Mouse (Mus musculus) CH12.LX (cell line): ENCODE results near the gene Sf3a2. TPM values are rescaled to one million over a fixed set of nuclear protein-coding genes. Genes with fewer than 3 reads are reported as not detected.

Experiments used
- DNase-seq: peaks from one replicate; pipeline ENCODE4 v3.0.0-alpha.2; 2013; ENCODE audit errors: extremely low read depth
- H3K27ac ChIP-seq: 2 replicates; pipeline ENCODE4 v1.5.1; 2012; ENCODE audit warnings: low read depth, mild to moderate bottlenecking, control low read depth, moderate library complexity; ENCODE audit not compliant: insufficient read depth
- H3K27me3 ChIP-seq: replicated peaks from 2 replicates; pipeline ENCODE3; 2012; ENCODE audit warnings: inconsistent platforms
- H3K36me3 ChIP-seq, 2 experiments: replicated peaks in 1 of 2; 2 replicates each; pipeline versions ENCODE3 to v1.6.1; 2012; ENCODE audit warnings: inconsistent platforms in 1 of 2, low read length in 1 of 2, mild to moderate bottlenecking in 1 of 2, mixed read lengths in 1 of 2, moderate library complexity in 1 of 2; ENCODE audit not compliant: control insufficient read depth in 1 of 2, insufficient read depth in 1 of 2
- H3K4me1 ChIP-seq, 2 experiments: 2 replicates each; pipeline ENCODE4 v1.6.1; 2012; ENCODE audit warnings: inconsistent platforms in 1 of 2, moderate library complexity in 1 of 2; ENCODE audit not compliant: insufficient read depth in 2 of 2, control insufficient read depth in 1 of 2
- H3K4me2 ChIP-seq: 2 replicates; pipeline ENCODE4 v1.6.1; 2012; ENCODE audit warnings: low read depth, mild to moderate bottlenecking, control low read depth; ENCODE audit not compliant: poor library complexity, insufficient read depth, severe bottlenecking
- H3K4me3 ChIP-seq, 3 experiments: fragments of 150-350 bp in 1 of 3; sonication (generic) in 1 of 3; replicated peaks in 1 of 3; 2 replicates each; pipeline versions ENCODE3 to v1.5.1; 2011 to 2012; ENCODE audit warnings: low read depth in 2 of 3, low read length in 2 of 3, mild to moderate bottlenecking in 2 of 3, moderate library complexity in 2 of 3, control low read depth in 1 of 3, improper control_type of control experiment in 1 of 3, inconsistent platforms in 1 of 3, mixed read lengths in 1 of 3; ENCODE audit not compliant: poor library complexity in 1 of 3
- H3K79me2 ChIP-seq: replicated peaks from 2 replicates; pipeline ENCODE4 v1.6.1; 2012; ENCODE audit warnings: mild to moderate bottlenecking, moderate library complexity; ENCODE audit not compliant: control insufficient read depth, poor library complexity, insufficient read depth, severe bottlenecking; ENCODE audit errors: extremely low read depth
- H3K9ac ChIP-seq: 2 replicates; pipeline ENCODE4 v1.6.1; 2012; ENCODE audit warnings: low read depth, mild to moderate bottlenecking, control low read depth, moderate library complexity; ENCODE audit not compliant: insufficient read depth
- H3K9me3 ChIP-seq: replicated peaks from 2 replicates; pipeline ENCODE3; 2012; ENCODE audit warnings: low read length, inconsistent platforms, mixed read lengths
- CHD2 ChIP-seq: IDR thresholded peaks from 2 replicates; pipeline ENCODE4 v1.6.1; 2011; ENCODE audit warnings: low read length, improper control_type of control experiment
- E2F4 ChIP-seq: IDR thresholded peaks from 2 replicates; pipeline ENCODE4 v1.6.1; 2011; ENCODE audit warnings: low read depth, low read length, improper control_type of control experiment; ENCODE audit not compliant: insufficient replicate concordance
- EP300 ChIP-seq: IDR thresholded peaks from 2 replicates; pipeline ENCODE4 v1.6.1; 2011; ENCODE audit warnings: low read length, improper control_type of control experiment
- IRF4 ChIP-seq: IDR thresholded peaks from 2 replicates; pipeline ENCODE4 v1.6.1; 2014; ENCODE audit warnings: low read depth, mild to moderate bottlenecking, inconsistent platforms, low read length, improper control_type of control experiment
- KAT2A ChIP-seq: IDR thresholded peaks from 2 replicates; pipeline ENCODE4 v1.6.1; 2012; ENCODE audit warnings: low read length, improper control_type of control experiment, inconsistent platforms; ENCODE audit not compliant: insufficient replicate concordance
- MAZ ChIP-seq: IDR thresholded peaks from 2 replicates; pipeline ENCODE4 v1.6.1; 2012; ENCODE audit warnings: low read depth, mild to moderate bottlenecking, inconsistent platforms, low read length, improper control_type of control experiment, moderate library complexity
- MEF2A ChIP-seq: IDR thresholded peaks from 2 replicates; pipeline ENCODE4 v1.6.1; 2014; ENCODE audit warnings: low read depth, mild to moderate bottlenecking, inconsistent platforms, low read length, improper control_type of control experiment, borderline replicate concordance
- MXI1 ChIP-seq: IDR thresholded peaks from 2 replicates; pipeline ENCODE4 v1.6.1; 2011; ENCODE audit warnings: mild to moderate bottlenecking, low read depth, low read length, improper control_type of control experiment
- MYC ChIP-seq: IDR thresholded peaks from 2 replicates; pipeline ENCODE4 v1.6.1; 2011; ENCODE audit warnings: low read depth, mild to moderate bottlenecking, improper control_type of control experiment, low read length
- PAX5 ChIP-seq: IDR thresholded peaks from 2 replicates; pipeline ENCODE4 v1.6.1; 2012; ENCODE audit warnings: low read length, inconsistent platforms, mixed read lengths
- POLR2A ChIP-seq: IDR thresholded peaks from 2 replicates; pipeline ENCODE4 v1.6.1; 2011; ENCODE audit warnings: low read depth, mild to moderate bottlenecking, improper control_type of control experiment, low read length
- SIN3A ChIP-seq: IDR thresholded peaks from 2 replicates; pipeline ENCODE4 v1.6.1; 2012; ENCODE audit warnings: low read length, improper control_type of control experiment, inconsistent platforms
- ZMIZ1 ChIP-seq: IDR thresholded peaks from 2 replicates; pipeline ENCODE4 v1.6.1; 2012; ENCODE audit warnings: low read depth, mild to moderate bottlenecking, inconsistent platforms, low read length, improper control_type of control experiment
- ZNF384 ChIP-seq: IDR thresholded peaks from 2 replicates; pipeline ENCODE4 v1.6.1; 2012; ENCODE audit warnings: low read depth, low read length, improper control_type of control experiment, inconsistent platforms
- dilution Hi-C: fragments of 300-500 bp; cut with MboI; formaldehyde crosslinking; loops from 2 replicates; pipeline ENCODE4 v1.14.3; 2020; ENCODE audit warnings: low sequenced_read_pairs; ENCODE audit not compliant: extremely low pct_unique_long_range_greater_than_20kb, extremely low pct_ligation_motif_present
- in situ Hi-C: fragments of 300-500 bp; cut with MboI; formaldehyde crosslinking; loops from 3 replicates; pipeline ENCODE4 v1.14.3; 2019; ENCODE audit warnings: low sequenced_read_pairs, low pct_ligation_motif_present, low pct_unique_long_range_greater_than_20kb, mixed read lengths
- polyA plus RNA-seq: library from polyadenylated mRNA; unstranded; fragments of >175 nt; gene quantifications from 2 replicates; pipeline ENCODE4 v1.2.1, GENCODE M21; 2012; ENCODE audit warnings: low read depth; ENCODE audit not compliant: insufficient read length
- total RNA-seq, 2 experiments: library from RNA; depleted of rRNA; stranded (reverse); fragments of 300-350 nt in 1 of 2; fragments of >200 nt in 1 of 2; gene quantifications; 2 replicates each; pipeline ENCODE4 v1.2.3; 2012 to 2014

Gene Sf3a2
- total and polyA plus RNA-seq, 3 experiments: 12.4 to 153 (median 29.0) TPM

DNA sequence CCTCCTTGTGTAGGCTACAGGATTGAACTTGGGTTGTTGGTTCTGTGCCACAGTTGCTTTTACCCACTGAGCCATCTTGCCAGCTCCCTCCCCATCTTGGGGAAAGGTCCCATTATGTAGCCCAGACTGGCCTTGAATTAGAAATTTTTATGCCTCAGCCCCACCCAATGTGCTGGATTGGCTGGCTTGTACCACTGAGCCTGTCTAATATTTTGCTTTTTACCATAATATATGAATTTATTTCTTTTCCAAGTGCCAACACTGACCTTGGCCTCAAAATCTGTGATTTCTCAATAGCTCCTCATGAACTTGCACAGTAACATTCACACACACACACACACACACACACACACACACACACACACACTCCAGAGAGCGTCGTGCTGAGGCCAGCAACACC lies 32.3 kb upstream of the Sf3a2 start:
- H3K4me1 ChIP-seq: peaks cover 3 to 21% of the 10 kb centered on the region in 2 experiments; a peak in 3 of 4 replicates
- dilution Hi-C loops (no loop called here), in situ Hi-C loops (no loop called here)
- H3K27me3 ChIP-seq: no peaks in the 10 kb centered on the region
- no peak overlapping the region for H3K4me3 ChIP-seq
- TF ChIP-seq EP300: no peak
- TF ChIP-seq E2F4: no peak
- TF ChIP-seq MEF2A: no peak
- no peak for TF ChIP-seq CHD2
- no peak for TF ChIP-seq ZMIZ1
- no peak for TF ChIP-seq MYC
- TF ChIP-seq IRF4: no peak
- no peak for TF ChIP-seq SIN3A
- no peak for DNase-seq
- H3K9me3 ChIP-seq: no peaks in the 10 kb centered on the region
- peaks cover 58 to 90% of the 10 kb centered on the region in 2 experiments for H3K36me3 ChIP-seq
- H3K4me2 ChIP-seq: no peak overlapping the region
- no peak overlapping the region for H3K27ac ChIP-seq
- H3K79me2 ChIP-seq: peaks cover 40% of the 10 kb centered on the region
- no peak overlapping the region for H3K9ac ChIP-seq

DNA sequence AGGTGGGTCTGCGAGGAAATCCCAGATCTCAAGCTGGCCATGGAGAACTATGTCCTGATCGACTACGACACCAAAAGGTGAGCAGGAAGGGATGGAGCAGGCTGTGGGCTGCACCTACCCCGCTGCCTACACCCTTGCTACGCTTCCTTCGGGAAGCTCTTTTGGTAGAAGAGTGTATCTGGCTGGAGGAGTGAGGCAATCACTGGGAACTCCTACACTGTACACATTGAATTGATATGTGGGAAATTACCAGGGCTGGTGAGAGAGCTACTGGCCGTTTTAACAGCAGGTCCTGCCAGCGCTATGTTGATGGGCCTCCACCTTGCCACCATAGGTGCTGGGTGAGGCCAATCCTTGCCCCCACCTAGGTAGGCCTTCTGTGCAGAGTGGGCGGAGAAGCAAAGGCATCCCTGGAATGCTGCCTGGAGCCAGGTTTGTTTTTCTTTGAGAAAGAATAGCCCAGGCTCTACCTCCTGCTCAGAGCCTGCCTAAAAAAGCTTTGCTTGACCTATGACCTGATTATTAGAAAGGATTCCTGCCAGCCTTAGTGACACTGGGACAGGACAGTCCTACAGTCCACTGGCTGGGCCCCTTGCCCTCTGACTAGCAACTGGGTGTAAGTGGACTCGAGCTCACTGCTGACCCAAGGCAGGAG lies 31.7 kb upstream of the Sf3a2 start:
- Histone ChIP-seq H3K27ac (no peak overlapping the region), H3K79me2 (peaks cover 35% of the 10 kb centered on the region), H3K9ac (no peak overlapping the region), H3K36me3 (peaks cover 63 to 92% of the 10 kb centered on the region in 2 experiments), H3K4me3 (no peak overlapping the region), H3K4me2 (no peak overlapping the region), H3K4me1 (peaks cover 3 to 16% of the 10 kb centered on the region in 2 experiments; a peak in 3 of 4 replicates), H3K9me3 (no peaks in the 10 kb centered on the region), H3K27me3 (no peaks in the 10 kb centered on the region)
- TF ChIP-seq IRF4: no peak
- TF ChIP-seq MYC: no peak
- TF ChIP-seq PAX5: no peak
- no peak for TF ChIP-seq MAZ
- no peak for TF ChIP-seq KAT2A
- in situ Hi-C loops: no loop called here
- dilution Hi-C loops: no loop called here
- no peak for DNase-seq

DNA sequence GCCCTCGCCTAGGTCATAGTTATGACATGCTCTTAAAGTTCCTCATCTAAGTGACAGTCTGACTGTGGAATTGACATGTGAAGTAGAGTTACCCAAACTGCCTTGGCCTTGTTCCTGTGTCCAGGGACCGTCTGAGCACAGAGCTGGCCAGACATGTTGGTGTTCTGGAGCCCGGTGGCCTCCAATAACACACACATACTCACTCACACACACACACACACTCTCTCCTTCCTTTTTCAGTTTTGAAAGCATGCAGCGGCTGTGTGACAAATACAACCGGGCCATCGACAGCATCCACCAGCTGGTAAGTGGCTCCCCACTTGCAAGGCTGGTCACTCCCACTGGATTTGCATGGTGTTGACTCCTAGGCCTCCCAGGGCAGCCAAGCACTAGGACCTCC lies 29.6 kb upstream of the Sf3a2 start:
- Histone ChIP-seq H3K9me3 (no peaks in the 10 kb centered on the region), H3K36me3 (peaks cover 82 to 94% of the 10 kb centered on the region in 2 experiments), H3K9ac (no peak overlapping the region), H3K4me3 (no peak overlapping the region), H3K27me3 (no peaks in the 10 kb centered on the region), H3K4me2 (no peak overlapping the region), H3K79me2 (peaks cover 14% of the 10 kb centered on the region), H3K27ac (no peak overlapping the region), H3K4me1 (peaks cover 0 to 2% of the 10 kb centered on the region in 2 experiments; a peak in 1 of 4 replicates)
- TF ChIP-seq MXI1 (no peak), POLR2A (no peak), ZNF384 (no peak)
- dilution Hi-C loops (no loop called here), in situ Hi-C loops (no loop called here)
- DNase-seq: no peak
